Mouse (Mus musculus): ENCODE results near the gene Btbd35f22. TPM values are rescaled to one million over a fixed set of nuclear protein-coding genes. Genes with fewer than 3 reads are reported as not detected.
"Not testable (repeated sequence)": the region's sequence is repeated elsewhere in the genome, so short reads cannot be mapped to it uniquely, and the experiment has no call there.

Btbd35f22 gene
- polyA plus RNA-seq (2014; fragmentation: Nextera tagmentation; extraction: Ambion mirVana), result not detected in 2 replicates

DNA sequence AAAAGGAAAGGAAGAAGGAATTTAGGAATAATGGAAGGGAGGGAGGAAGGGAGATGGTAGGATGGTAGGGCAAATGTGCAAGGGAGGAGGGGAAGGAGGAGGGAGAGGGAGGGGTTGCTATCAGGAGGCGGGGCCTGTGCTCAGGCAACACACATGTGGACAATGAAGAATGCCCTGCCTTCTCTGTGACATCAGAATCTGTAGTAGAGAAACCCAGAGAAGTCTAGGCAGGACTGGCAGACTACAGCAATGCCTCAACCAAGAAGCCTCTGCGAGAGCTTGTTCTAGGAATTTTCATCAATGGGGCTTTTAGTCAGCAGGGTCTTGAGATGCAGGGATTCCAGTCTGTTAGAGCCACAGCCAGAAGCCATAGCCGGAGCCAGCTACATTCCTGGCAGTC is at the start of gene Btbd35f22:
Gene Btbd35f22, plus strand, starts transcription at position 301 of the 400 bp plus-strand sequence.
- not testable (repeated sequence) for ATAC-seq (ENCODE audit: insufficient number of reproducible peaks, insufficient read depth, low FRiP score, low read depth); H3K36me3 ChIP-seq (ENCODE audit: control insufficient read depth, insufficient read depth, low read length); H3K4me3 ChIP-seq (ENCODE audit: control insufficient read depth in 1 of 2, insufficient read depth in 1 of 2, low read depth in 1 of 2, low read length in 2 of 2); H3K4me1 ChIP-seq (ENCODE audit: control insufficient read depth in 2 of 2, insufficient read depth in 2 of 2, low read length in 2 of 2); H3K4me2 ChIP-seq (ENCODE audit: low read length); H3K27ac ChIP-seq (replicated peaks in 1 of 2; ENCODE audit: control insufficient read depth in 1 of 2, insufficient read depth in 1 of 2, low read depth in 2 of 2, low read length in 2 of 2); H3K27me3 ChIP-seq (ENCODE audit: control insufficient read depth, insufficient read depth, low read length); H3K9me3 ChIP-seq (ENCODE audit: control insufficient read depth, low read length); H3K9ac ChIP-seq (ENCODE audit: low read length)
- WGBS, result no CpG with 5 or more reads among the region's 3 CpGs

Other genes with a start within 250 kb of the Btbd35f22 start
- not detected in 2 replicates for gene Gm21637, start 85.8 kb upstream of the Btbd35f22 start, polyA plus RNA-seq (2014; fragmentation: Nextera tagmentation; extraction: Ambion mirVana)
- not detected in 2 replicates for gene Btbd35f2, start 230.6 kb downstream of the Btbd35f22 start, polyA plus RNA-seq (2014; fragmentation: Nextera tagmentation; extraction: Ambion mirVana)